Mouse (Mus musculus): Measurements from ENCODE around the gene Pon3. TPM values are rescaled to one million over a fixed set of nuclear protein-coding genes. Genes with fewer than 3 reads are reported as not detected.

Pon3 gene
- polyA plus RNA-seq, 1 experiment from 2014 or later = 4.8 TPM

DNA sequence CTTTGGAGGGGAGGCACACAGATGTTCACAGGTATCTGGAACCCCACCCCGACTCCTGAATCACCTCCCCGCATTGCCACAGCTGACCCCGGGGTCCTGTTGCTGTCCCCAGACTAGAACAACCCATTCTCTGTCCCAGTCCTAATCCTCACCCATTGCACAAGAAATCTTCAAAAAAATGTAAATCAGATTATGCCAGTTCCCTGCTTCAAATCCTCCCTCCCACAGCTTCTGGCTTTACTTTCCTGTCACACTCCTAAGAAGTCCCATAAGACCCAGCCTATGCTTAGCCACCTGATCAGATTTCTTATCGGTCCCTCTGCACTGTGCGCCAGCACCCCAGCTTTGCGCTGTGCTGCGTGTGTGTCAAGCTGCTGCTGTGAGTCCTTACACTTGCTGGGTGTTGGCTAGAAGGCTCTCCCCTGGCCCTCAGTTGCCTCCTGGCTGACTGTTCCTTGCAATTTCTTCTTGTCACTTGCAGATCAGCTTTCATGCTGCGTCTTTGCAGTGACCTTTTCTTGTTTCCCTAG is 56.6 kb downstream of the Pon3 start:
- H3K4me3 ChIP-seq (ENCODE audit: low read depth, low read length) = no peak overlapping the region
- DNase-seq (ENCODE audit: low spot score) (no peak), ATAC-seq (replicated peaks; ENCODE audit: low FRiP score) (no peak)
- H3K27me3 ChIP-seq (ENCODE audit: control insufficient read depth, insufficient read depth, low read length) = no peaks in the 10 kb centered on the region
- H3K9me3 ChIP-seq (ENCODE audit: control insufficient read depth, low read length) = no peaks in the 10 kb centered on the region
- H3K4me2 ChIP-seq (ENCODE audit: low read depth, low read length, severe bottlenecking) = no peak overlapping the region
- no peak overlapping the region for H3K27ac ChIP-seq (ENCODE audit: low read depth, low read length)
- no peak overlapping the region for H3K9ac ChIP-seq (ENCODE audit: low read length)
- H3K4me1 ChIP-seq (replicated peaks; ENCODE audit: control insufficient read depth, insufficient read depth, low read length) = no peaks in the 10 kb centered on the region
- H3K36me3 ChIP-seq (ENCODE audit: control insufficient read depth, insufficient read depth, low read length) = no peaks in the 10 kb centered on the region
- WGBS = 90% methylated on average over 8 of the region's 8 CpGs

DNA sequence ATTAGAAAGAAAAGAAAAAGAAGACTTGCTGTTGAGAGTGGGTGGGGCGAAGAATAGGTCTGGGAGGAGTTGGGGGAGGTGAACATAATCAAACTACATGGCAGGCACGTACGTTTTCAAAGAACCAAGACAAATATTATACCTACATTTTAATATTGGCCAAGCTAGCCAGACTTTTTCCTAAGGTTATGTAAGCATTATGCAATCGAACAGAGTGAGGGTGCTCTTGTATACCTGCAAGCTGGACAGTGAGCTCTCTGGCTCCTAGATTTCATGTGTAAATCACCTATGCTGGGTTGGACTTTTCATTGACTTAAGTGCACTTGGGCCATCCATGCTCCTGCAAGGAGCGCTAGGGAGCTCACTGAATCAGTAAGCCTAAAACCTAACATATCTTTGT is 57.5 kb downstream of the Pon3 start:
- no peak for DNase-seq (ENCODE audit: low spot score)

DNA sequence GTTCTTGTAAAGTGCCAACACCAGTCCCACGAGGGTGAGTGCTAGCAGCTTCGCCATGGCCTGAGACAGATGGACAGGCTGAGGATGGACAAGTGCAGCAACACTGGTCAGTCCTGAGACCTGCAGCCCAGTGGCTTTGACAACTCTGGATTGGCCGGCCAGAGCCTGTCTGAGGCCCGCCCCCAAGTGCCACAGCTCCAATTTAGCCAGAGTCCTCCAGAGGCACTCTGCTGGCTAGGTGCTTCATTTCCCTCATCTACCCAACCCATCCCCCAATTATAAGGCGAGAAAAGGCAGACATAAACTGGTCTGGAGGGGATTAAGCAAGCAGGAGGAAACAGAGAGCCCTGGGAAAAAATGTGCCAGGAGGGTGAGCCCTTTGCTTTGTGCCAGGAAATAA is 62.4 kb downstream of the Pon3 start, which contains the start of gene Pon1:
Gene Pon1 (minus strand): TSS at position 254 of the 400 bp plus-strand sequence.
- ATAC-seq (replicated peaks; ENCODE audit: low FRiP score) (peak; percentile 36; the same call in 1 of the 2 replicates), DNase-seq (ENCODE audit: low spot score) (no peak)
- no peak within 1 kb of the TSS for H3K4me2 ChIP-seq (ENCODE audit: low read depth, low read length, severe bottlenecking)
- no peaks in the 10 kb centered on the region for H3K27me3 ChIP-seq (ENCODE audit: control insufficient read depth, insufficient read depth, low read length)
- no peak within 1 kb of the TSS for H3K9ac ChIP-seq (ENCODE audit: low read length)
- no peaks in the 10 kb centered on the region for H3K36me3 ChIP-seq (ENCODE audit: control insufficient read depth, insufficient read depth, low read length)
- H3K27ac ChIP-seq (ENCODE audit: low read depth, low read length) = no peak within 1 kb of the TSS
- no peaks in the 10 kb centered on the region for H3K9me3 ChIP-seq (ENCODE audit: control insufficient read depth, low read length)
- no peak within 1 kb of the TSS for H3K4me3 ChIP-seq (ENCODE audit: low read depth, low read length)
- H3K4me1 ChIP-seq (replicated peaks; ENCODE audit: control insufficient read depth, insufficient read depth, low read length) = peaks cover 2% of the 10 kb centered on the region; the same call in 1 of the 2 replicates
- 38% methylated on average over 5 of the region's 5 CpGs for WGBS

More for the DNA sequence above, 57.5 kb downstream of the Pon3 start:
- H3K9ac ChIP-seq (ENCODE audit: low read length) = no peak overlapping the region
- no peak overlapping the region for H3K4me3 ChIP-seq (ENCODE audit: low read depth, low read length)
- no peak for ATAC-seq (replicated peaks; ENCODE audit: low FRiP score)
- no peaks in the 10 kb centered on the region for H3K9me3 ChIP-seq (ENCODE audit: control insufficient read depth, low read length)
- 92% methylated on average over 5 of the region's 5 CpGs for WGBS
- H3K27ac ChIP-seq (ENCODE audit: low read depth, low read length) = no peak overlapping the region
- peaks cover 2% of the 10 kb centered on the region; the same call in 1 of the 2 replicates for H3K4me1 ChIP-seq (replicated peaks; ENCODE audit: control insufficient read depth, insufficient read depth, low read length)
- H3K36me3 ChIP-seq (ENCODE audit: control insufficient read depth, insufficient read depth, low read length) = no peaks in the 10 kb centered on the region
- H3K27me3 ChIP-seq (ENCODE audit: control insufficient read depth, insufficient read depth, low read length) = no peaks in the 10 kb centered on the region
- H3K4me2 ChIP-seq (ENCODE audit: low read depth, low read length, severe bottlenecking) = no peak overlapping the region

DNA sequence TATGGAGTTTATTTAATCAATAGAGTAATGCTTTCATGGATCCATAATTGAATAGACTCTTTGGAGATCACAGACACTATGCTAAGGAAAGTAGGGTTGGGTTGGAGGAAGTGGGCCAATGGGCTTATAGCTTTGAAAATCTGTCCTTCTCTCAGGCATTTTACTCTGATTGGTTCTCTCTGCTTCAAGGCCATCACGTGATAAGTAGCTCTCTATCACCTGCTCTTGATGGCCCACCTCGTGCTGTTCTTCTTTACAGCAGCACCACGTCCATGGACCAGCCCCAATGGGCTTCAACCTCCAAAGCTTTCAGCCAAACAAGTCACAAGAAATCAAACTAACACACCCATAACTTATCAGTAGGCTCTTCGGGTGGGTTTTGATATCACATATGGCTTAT is 65.3 kb downstream of the Pon3 start:
- Histone ChIP-seq H3K9ac (ENCODE audit: low read length) (no peak overlapping the region), H3K27ac (ENCODE audit: low read depth, low read length) (no peak overlapping the region), H3K4me2 (ENCODE audit: low read depth, low read length, severe bottlenecking) (no peak overlapping the region), H3K36me3 (ENCODE audit: control insufficient read depth, insufficient read depth, low read length) (no peaks in the 10 kb centered on the region), H3K4me3 (ENCODE audit: low read depth, low read length) (no peak overlapping the region), H3K4me1 (replicated peaks; ENCODE audit: control insufficient read depth, insufficient read depth, low read length) (peaks cover 2% of the 10 kb centered on the region; the same call in 1 of the 2 replicates), H3K9me3 (ENCODE audit: control insufficient read depth, low read length) (no peaks in the 10 kb centered on the region), H3K27me3 (ENCODE audit: control insufficient read depth, insufficient read depth, low read length) (no peaks in the 10 kb centered on the region)
- no peak for DNase-seq (ENCODE audit: low spot score)
- WGBS = 84% methylated on average over 4 of the region's 4 CpGs
- no peak for ATAC-seq (replicated peaks; ENCODE audit: low FRiP score)

DNA sequence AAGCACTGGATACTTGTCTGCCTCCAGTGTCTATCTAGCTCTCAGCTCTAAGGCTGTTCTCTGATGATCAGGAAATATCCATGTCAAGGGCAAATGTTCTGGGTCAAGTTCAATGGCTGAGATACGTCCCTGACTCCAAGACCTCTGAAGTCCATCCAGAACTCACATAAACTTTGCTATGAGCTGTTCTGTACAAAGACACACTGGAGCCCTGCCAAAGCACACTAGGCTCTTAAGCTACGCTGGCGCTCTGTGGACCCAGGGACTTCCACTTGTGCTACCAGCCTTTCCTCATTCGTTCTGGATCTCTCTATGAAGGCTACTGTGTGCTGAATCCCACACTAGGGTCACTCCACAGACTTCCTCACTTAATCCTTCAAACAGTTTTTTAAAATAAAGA is 66.6 kb downstream of the Pon3 start:
- Histone ChIP-seq H3K4me1 (replicated peaks; ENCODE audit: control insufficient read depth, insufficient read depth, low read length) (peaks cover 2% of the 10 kb centered on the region; the same call in 1 of the 2 replicates), H3K9ac (ENCODE audit: low read length) (no peak overlapping the region), H3K9me3 (ENCODE audit: control insufficient read depth, low read length) (no peaks in the 10 kb centered on the region), H3K27ac (ENCODE audit: low read depth, low read length) (no peak overlapping the region), H3K27me3 (ENCODE audit: control insufficient read depth, insufficient read depth, low read length) (no peaks in the 10 kb centered on the region), H3K36me3 (ENCODE audit: control insufficient read depth, insufficient read depth, low read length) (no peaks in the 10 kb centered on the region), H3K4me3 (ENCODE audit: low read depth, low read length) (no peak overlapping the region), H3K4me2 (ENCODE audit: low read depth, low read length, severe bottlenecking) (no peak overlapping the region)
- ATAC-seq (replicated peaks; ENCODE audit: low FRiP score) = no peak
- no peak for DNase-seq (ENCODE audit: low spot score)
- WGBS = 88% methylated on average over 4 of the region's 4 CpGs

DNA sequence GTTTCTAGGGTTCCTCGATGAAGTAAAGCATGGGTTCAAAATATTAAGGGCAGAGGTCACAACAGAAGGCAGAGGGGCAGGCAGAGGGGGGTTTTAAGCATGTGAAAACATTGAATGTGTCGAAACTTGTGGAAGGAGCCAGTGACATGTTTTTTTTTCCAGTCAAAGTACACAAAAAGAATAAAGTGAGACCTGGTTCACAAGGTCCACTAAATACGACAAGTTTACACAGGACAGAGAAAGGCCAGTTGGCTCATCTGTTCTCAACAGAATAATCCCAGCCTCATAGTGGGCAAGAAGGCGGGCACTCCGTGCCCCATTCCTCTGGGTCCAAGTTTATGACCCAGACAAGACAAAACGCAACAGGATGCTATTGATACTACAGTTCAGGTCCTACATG is 67.1 kb downstream of the Pon3 start:
- WGBS = 82% methylated on average over 6 of the region's 6 CpGs
- no peak overlapping the region for H3K9ac ChIP-seq (ENCODE audit: low read length)
- peaks cover 2% of the 10 kb centered on the region; the same call in 1 of the 2 replicates for H3K4me1 ChIP-seq (replicated peaks; ENCODE audit: control insufficient read depth, insufficient read depth, low read length)
- DNase-seq (ENCODE audit: low spot score) = no peak
- no peaks in the 10 kb centered on the region for H3K9me3 ChIP-seq (ENCODE audit: control insufficient read depth, low read length)
- no peak overlapping the region for H3K4me2 ChIP-seq (ENCODE audit: low read depth, low read length, severe bottlenecking)
- H3K27me3 ChIP-seq (ENCODE audit: control insufficient read depth, insufficient read depth, low read length) = no peaks in the 10 kb centered on the region
- no peak overlapping the region for H3K27ac ChIP-seq (ENCODE audit: low read depth, low read length)
- H3K36me3 ChIP-seq (ENCODE audit: control insufficient read depth, insufficient read depth, low read length) = no peaks in the 10 kb centered on the region
- no peak for ATAC-seq (replicated peaks; ENCODE audit: low FRiP score)
- H3K4me3 ChIP-seq (ENCODE audit: low read depth, low read length) = no peak overlapping the region

DNA sequence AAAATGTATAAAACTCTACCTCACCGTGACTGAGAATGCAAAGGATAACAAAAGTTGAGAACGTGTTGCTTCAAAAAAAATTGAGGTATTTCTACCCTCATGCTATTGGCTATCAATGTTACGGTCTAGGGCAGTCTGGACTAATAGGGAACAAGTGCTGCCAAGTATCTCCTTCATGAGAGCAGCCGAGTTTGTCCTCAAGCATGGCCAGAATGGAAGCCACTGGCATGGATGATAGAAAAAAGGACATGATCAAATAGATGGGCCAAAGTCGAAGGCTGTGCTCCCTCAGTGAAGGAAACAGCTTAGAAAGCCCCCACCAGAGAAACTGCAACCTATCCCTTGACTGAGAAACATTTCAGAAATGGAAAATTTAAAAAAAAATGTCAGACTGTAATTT is 68.0 kb downstream of the Pon3 start:
- no peaks in the 10 kb centered on the region for H3K36me3 ChIP-seq (ENCODE audit: control insufficient read depth, insufficient read depth, low read length)
- H3K4me1 ChIP-seq (replicated peaks; ENCODE audit: control insufficient read depth, insufficient read depth, low read length) = no peaks in the 10 kb centered on the region
- H3K9ac ChIP-seq (ENCODE audit: low read length) = no peak overlapping the region
- no peaks in the 10 kb centered on the region for H3K27me3 ChIP-seq (ENCODE audit: control insufficient read depth, insufficient read depth, low read length)
- no peak overlapping the region for H3K4me3 ChIP-seq (ENCODE audit: low read depth, low read length)
- 87% methylated on average over 5 of the region's 5 CpGs for WGBS
- no peak overlapping the region for H3K27ac ChIP-seq (ENCODE audit: low read depth, low read length)
- no peaks in the 10 kb centered on the region for H3K9me3 ChIP-seq (ENCODE audit: control insufficient read depth, low read length)
- ATAC-seq (replicated peaks; ENCODE audit: low FRiP score) = no peak
- DNase-seq (ENCODE audit: low spot score) = no peak
- H3K4me2 ChIP-seq (ENCODE audit: low read depth, low read length, severe bottlenecking) = no peak overlapping the region

DNA sequence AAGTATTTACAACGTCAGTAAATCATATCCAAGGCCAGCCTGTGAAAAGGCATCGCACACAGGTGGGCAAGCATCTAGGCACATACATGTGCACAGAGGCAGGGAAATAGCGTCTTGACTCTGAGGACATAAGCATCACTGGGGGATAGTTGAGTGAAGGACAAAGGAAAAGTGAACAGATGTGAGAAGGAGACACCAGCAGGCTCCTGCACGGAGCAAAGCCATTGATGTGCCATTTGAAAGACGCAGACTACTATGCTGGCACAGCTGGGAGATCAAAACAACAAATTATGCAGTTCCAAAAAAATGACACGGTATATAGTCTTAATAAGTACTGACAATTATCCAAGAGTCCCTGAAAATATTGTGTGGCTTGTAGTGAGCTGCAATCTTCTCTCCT is 68.5 kb downstream of the Pon3 start:
- H3K4me3 ChIP-seq (ENCODE audit: low read depth, low read length) = no peak overlapping the region
- H3K9ac ChIP-seq (ENCODE audit: low read length) = no peak overlapping the region
- ATAC-seq (replicated peaks; ENCODE audit: low FRiP score) = no peak
- DNase-seq (ENCODE audit: low spot score) = no peak
- WGBS = 85% methylated on average over 6 of the region's 6 CpGs
- no peak overlapping the region for H3K4me2 ChIP-seq (ENCODE audit: low read depth, low read length, severe bottlenecking)
- H3K4me1 ChIP-seq (replicated peaks; ENCODE audit: control insufficient read depth, insufficient read depth, low read length) = no peaks in the 10 kb centered on the region
- no peaks in the 10 kb centered on the region for H3K36me3 ChIP-seq (ENCODE audit: control insufficient read depth, insufficient read depth, low read length)
- no peaks in the 10 kb centered on the region for H3K9me3 ChIP-seq (ENCODE audit: control insufficient read depth, low read length)
- no peaks in the 10 kb centered on the region for H3K27me3 ChIP-seq (ENCODE audit: control insufficient read depth, insufficient read depth, low read length)
- no peak overlapping the region for H3K27ac ChIP-seq (ENCODE audit: low read depth, low read length)

DNA sequence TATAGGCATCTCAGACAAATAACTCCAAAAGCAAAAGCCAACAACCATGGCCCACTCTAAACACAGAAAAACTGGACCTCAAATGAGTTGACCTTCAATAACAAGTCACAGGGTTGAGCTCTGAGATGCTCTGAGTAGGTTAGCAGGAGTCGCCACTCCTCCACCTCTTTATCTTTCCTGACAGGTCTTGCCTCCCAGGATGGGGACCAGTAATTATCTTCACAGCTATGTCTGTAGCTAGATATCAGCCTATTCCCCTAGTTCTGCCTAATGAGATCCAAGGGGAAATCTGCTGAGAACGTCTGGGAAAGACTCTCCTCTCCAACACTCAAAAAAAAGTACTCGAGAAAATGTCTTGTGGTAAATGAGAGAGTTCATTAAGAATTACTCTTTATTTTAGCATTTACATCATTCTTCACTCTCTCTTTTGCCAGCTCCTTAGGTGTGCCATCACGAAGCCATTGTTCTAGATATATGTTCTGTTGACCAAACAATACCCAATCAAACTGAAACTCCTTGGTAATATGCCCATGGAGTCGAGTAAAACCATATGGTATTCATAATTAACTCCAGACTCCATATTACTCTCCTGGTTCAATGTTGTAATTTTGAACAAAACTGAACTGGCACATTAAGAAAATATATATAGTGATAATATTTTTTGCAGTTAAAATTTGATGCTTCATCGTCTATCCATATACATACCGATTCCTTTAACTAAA is 69.7 kb downstream of the Pon3 start:
- H3K9me3 ChIP-seq (ENCODE audit: control insufficient read depth, low read length) = no peaks in the 10 kb centered on the region
- H3K27me3 ChIP-seq (ENCODE audit: control insufficient read depth, insufficient read depth, low read length) = no peaks in the 10 kb centered on the region
- ATAC-seq (replicated peaks; ENCODE audit: low FRiP score) = no peak
- H3K4me3 ChIP-seq (ENCODE audit: low read depth, low read length) = no peak overlapping the region
- no peak for DNase-seq (ENCODE audit: low spot score)
- H3K36me3 ChIP-seq (ENCODE audit: control insufficient read depth, insufficient read depth, low read length) = no peaks in the 10 kb centered on the region
- no peak overlapping the region for H3K27ac ChIP-seq (ENCODE audit: low read depth, low read length)
- H3K4me2 ChIP-seq (ENCODE audit: low read depth, low read length, severe bottlenecking) = no peak overlapping the region
- H3K4me1 ChIP-seq (replicated peaks; ENCODE audit: control insufficient read depth, insufficient read depth, low read length) = no peaks in the 10 kb centered on the region
- WGBS = 88% methylated on average over 7 of the region's 7 CpGs
- H3K9ac ChIP-seq (ENCODE audit: low read length) = no peak overlapping the region

Data from forebrain, embryonic 11.5 days (tissue).